Mouse (Mus musculus) liver, embryonic 13.5 days (tissue): ENCODE data around the gene Dyrk1a. TPM values are rescaled to one million over a fixed set of nuclear protein-coding genes. Genes with fewer than 3 reads are reported as not detected.
"Not testable (repeated sequence)": the region's sequence is repeated elsewhere in the genome, so short reads cannot be mapped to it uniquely, and the experiment has no call there.

Experiments
- ATAC-seq: fragments of 200-750 bp; cut with Nextera tagmentation; 2 replicates; pipeline ENCODE4 v1.8.0; 2017; ENCODE audit warnings: low read depth, mild to moderate bottlenecking, moderate number of reproducible peaks, moderate library complexity
- DNase-seq: peaks from one replicate; pipeline ENCODE4 v3.0.0; 2022
- H3K27ac ChIP-seq: fragments of 300-500 bp; sonication (generic); 2 replicates; pipeline ENCODE4 v1.5.1; 2015; ENCODE audit warnings: moderate library complexity, mild to moderate bottlenecking, inconsistent platforms
- H3K27me3 ChIP-seq: fragments of 300-500 bp; sonication (generic); 2 replicates; pipeline ENCODE4 v1.6.1; 2015; ENCODE audit warnings: mild to moderate bottlenecking, inconsistent platforms
- H3K36me3 ChIP-seq: fragments of 300-500 bp; sonication (generic); 2 replicates; pipeline ENCODE4 v1.6.1; 2015; ENCODE audit warnings: mild to moderate bottlenecking, inconsistent platforms
- H3K4me1 ChIP-seq: fragments of 300-500 bp; sonication (generic); replicated peaks from 2 replicates; pipeline ENCODE4 v1.6.1; 2015; ENCODE audit warnings: inconsistent platforms
- H3K4me2 ChIP-seq: fragments of 300-500 bp; sonication (generic); 2 replicates; pipeline ENCODE4 v1.6.1; 2015; ENCODE audit warnings: inconsistent platforms, mild to moderate bottlenecking, moderate library complexity
- H3K4me3 ChIP-seq: fragments of 300-500 bp; sonication (generic); replicated peaks from 2 replicates; pipeline ENCODE4 v1.5.1; 2015; ENCODE audit warnings: mild to moderate bottlenecking, inconsistent platforms
- H3K9ac ChIP-seq: fragments of 300-500 bp; sonication (generic); 2 replicates; pipeline ENCODE4 v1.6.1; 2015; ENCODE audit warnings: mild to moderate bottlenecking, inconsistent platforms
- H3K9me3 ChIP-seq: fragments of 300-500 bp; sonication (generic); replicated peaks from 2 replicates; pipeline ENCODE4 v1.6.1; 2016; ENCODE audit warnings: inconsistent platforms
- WGBS: fragments of 180-500 bp; shearing (Covaris S2); methylation state at CpG from one replicate; pipeline ENCODE4 v1.1.7; 2015; ENCODE audit not compliant: insufficient replicate concordance; 5-methylcytosine and 5-hydroxymethylcytosine counted together
- polyA plus RNA-seq: library from polyadenylated mRNA; unstranded; fragments of >200 nt; fragmentation: Nextera tagmentation; extraction: Ambion mirVana; gene quantifications from 2 replicates; pipeline ENCODE4 v1.2.1, GENCODE M21; 2015

The Dyrk1a gene
- polyA plus RNA-seq, 1 experiment from 2014 or later, result 5.3 TPM

- ATAC-seq (no peak), DNase-seq (no peak)
- Histone ChIP-seq H3K9ac (no peak overlapping the region), H3K4me1 (peaks cover 11% of the 10 kb centered on the region; the same call in 1 of the 2 replicates), H3K4me2 (no peak overlapping the region), H3K27me3 (no peaks in the 10 kb centered on the region), H3K4me3 (no peak overlapping the region), H3K27ac (no peak overlapping the region), H3K9me3 (no peaks in the 10 kb centered on the region), H3K36me3 (peaks cover 81% of the 10 kb centered on the region)
- 79% methylated on average over 4 of the region's 4 CpGs for WGBS
Measured at GRCm38 (mm10) chr16:94683960-94684359, 114.2 kb downstream of the Dyrk1a start.

- Histone ChIP-seq H3K27ac (no peak overlapping the region), H3K9ac (no peak overlapping the region), H3K4me1 (peaks cover 26% of the 10 kb centered on the region), H3K9me3 (no peaks in the 10 kb centered on the region), H3K27me3 (no peaks in the 10 kb centered on the region), H3K4me3 (no peak overlapping the region), H3K4me2 (no peak overlapping the region), H3K36me3 (peaks cover 64% of the 10 kb centered on the region)
- 78% methylated on average over 4 of the region's 4 CpGs for WGBS
- ATAC-seq (no peak), DNase-seq (no peak)
Measured at GRCm38 (mm10) chr16:94693687-94694305, 124.0 kb downstream of the Dyrk1a start.

- H3K9ac ChIP-seq, result no peak overlapping the region
- H3K27ac ChIP-seq, result no peak overlapping the region
- H3K27me3 ChIP-seq, result no peaks in the 10 kb centered on the region
- H3K36me3 ChIP-seq, result peaks cover 32% of the 10 kb centered on the region
- 29% methylated on average over 5 of the region's 5 CpGs for WGBS
- no peak overlapping the region for H3K4me3 ChIP-seq
- H3K9me3 ChIP-seq, result no peaks in the 10 kb centered on the region
- ATAC-seq, result peak; percentile 82
- peaks cover 26% of the 10 kb centered on the region for H3K4me1 ChIP-seq
- H3K4me2 ChIP-seq, result peak overlapping the region; percentile 10; the same call in 1 of the 2 replicates
- DNase-seq, result peak; percentile 30
Measured at GRCm38 (mm10) chr16:94697553-94697952, 127.7 kb downstream of the Dyrk1a start.

- 22% methylated on average over 1 of the region's 1 CpGs for WGBS
- ATAC-seq, H3K27ac ChIP-seq: not testable (repeated sequence)
Measured at GRCm38 (mm10) chr16:94698234-94698633, 128.4 kb downstream of the Dyrk1a start.

GRCm38 (mm10) chr16:94701141-94701540, 131.3 kb downstream of the Dyrk1a start:
- Histone ChIP-seq H3K27ac (no peak overlapping the region), H3K9ac (no peak overlapping the region), H3K4me3 (no peak overlapping the region), H3K4me2 (no peak overlapping the region), H3K36me3 (no peaks in the 10 kb centered on the region), H3K4me1 (peaks cover 24% of the 10 kb centered on the region), H3K27me3 (no peaks in the 10 kb centered on the region), H3K9me3 (no peaks in the 10 kb centered on the region)
- ATAC-seq, result no peak
- 72% methylated on average over 4 of the region's 4 CpGs for WGBS
- DNase-seq, result no peak

More at GRCm38 (mm10) chr16:94698234-94698633, 128.4 kb downstream of the Dyrk1a start:
- not testable (repeated sequence) for H3K4me3 ChIP-seq, H3K9ac ChIP-seq, DNase-seq, H3K9me3 ChIP-seq, H3K27me3 ChIP-seq, H3K4me2 ChIP-seq
- Histone ChIP-seq H3K4me1 (peaks cover 26% of the 10 kb centered on the region), H3K36me3 (peaks cover 25% of the 10 kb centered on the region)

- Histone ChIP-seq H3K27me3 (peaks cover 2% of the 10 kb centered on the region; the same call in 1 of the 2 replicates), H3K9ac (no peak overlapping the region), H3K4me3 (no peak overlapping the region), H3K27ac (no peak overlapping the region), H3K4me2 (no peak overlapping the region), H3K4me1 (peaks cover 15% of the 10 kb centered on the region), H3K36me3 (no peaks in the 10 kb centered on the region), H3K9me3 (no peaks in the 10 kb centered on the region)
- no peak for DNase-seq
- no peak for ATAC-seq
- 72% methylated on average over 4 of the region's 4 CpGs for WGBS
Measured at GRCm38 (mm10) chr16:94701971-94702370, 132.2 kb downstream of the Dyrk1a start.

- Histone ChIP-seq H3K27ac (no peak overlapping the region), H3K4me2 (peak overlapping the region; percentile 34), H3K4me3 (no peak overlapping the region; the same call in 1 of the 2 replicates), H3K9me3 (no peaks in the 10 kb centered on the region), H3K36me3 (no peaks in the 10 kb centered on the region), H3K9ac (no peak overlapping the region), H3K4me1 (0 out of 2 replicates have a peak, but pooled peaks cover 3% of the 10 kb centered on the region), H3K27me3 (no peaks in the 10 kb centered on the region)
- peak; percentile 76 for ATAC-seq
- DNase-seq, result peak; percentile 54
- 9% methylated on average over 25 of the region's 25 CpGs for WGBS
Measured at GRCm38 (mm10) chr16:94713480-94714094, 143.8 kb downstream of the Dyrk1a start.

- Histone ChIP-seq H3K36me3 (no peaks in the 10 kb centered on the region), H3K4me3 (no peak overlapping the region), H3K4me1 (0 out of 2 replicates have a peak, but pooled peaks cover 3% of the 10 kb centered on the region), H3K27ac (no peak overlapping the region), H3K27me3 (no peaks in the 10 kb centered on the region), H3K9me3 (no peaks in the 10 kb centered on the region), H3K9ac (no peak overlapping the region), H3K4me2 (no peak overlapping the region)
- ATAC-seq, result no peak
- no peak for DNase-seq
- WGBS, result 64% methylated on average over 14 of the region's 14 CpGs
Measured at GRCm38 (mm10) chr16:94714483-94714882, 144.7 kb downstream of the Dyrk1a start.

- Histone ChIP-seq H3K9ac (no peak overlapping the region), H3K4me1 (0 out of 2 replicates have a peak, but pooled peaks cover 3% of the 10 kb centered on the region), H3K9me3 (no peaks in the 10 kb centered on the region), H3K27me3 (0 out of 2 replicates have a peak, but pooled peaks cover 1% of the 10 kb centered on the region), H3K4me2 (no peak overlapping the region), H3K4me3 (no peak overlapping the region), H3K27ac (no peak overlapping the region), H3K36me3 (no peaks in the 10 kb centered on the region)
- DNase-seq (no peak), ATAC-seq (no peak)
- 70% methylated on average over 11 of the region's 11 CpGs for WGBS
Measured at GRCm38 (mm10) chr16:94717051-94717450, 147.2 kb downstream of the Dyrk1a start.

- ATAC-seq, result no peak
Measured at GRCm38 (mm10) chr16:94718919-94719318, 149.1 kb downstream of the Dyrk1a start.

GRCm38 (mm10) chr16:94719488-94719887, 149.7 kb downstream of the Dyrk1a start:
- Histone ChIP-seq H3K27me3 (peaks cover 19% of the 10 kb centered on the region; the same call in 1 of the 2 replicates), H3K4me1 (peaks cover 5% of the 10 kb centered on the region), H3K4me3 (no peak overlapping the region), H3K9me3 (no peaks in the 10 kb centered on the region), H3K36me3 (no peaks in the 10 kb centered on the region), H3K9ac (no peak overlapping the region), H3K4me2 (no peak overlapping the region), H3K27ac (no peak overlapping the region)
- DNase-seq, result no peak
- no peak for ATAC-seq
- WGBS, result 59% methylated on average over 4 of the region's 4 CpGs

More at GRCm38 (mm10) chr16:94718919-94719318, 149.1 kb downstream of the Dyrk1a start:
- WGBS, result 49% methylated on average over 4 of the region's 4 CpGs
- H3K36me3 ChIP-seq, result no peaks in the 10 kb centered on the region
- peaks cover 14% of the 10 kb centered on the region; the same call in 1 of the 2 replicates for H3K27me3 ChIP-seq
- H3K4me2 ChIP-seq, result no peak overlapping the region
- DNase-seq, result no peak
- no peak overlapping the region for H3K27ac ChIP-seq
- no peaks in the 10 kb centered on the region for H3K4me1 ChIP-seq
- no peak overlapping the region for H3K9ac ChIP-seq
- H3K4me3 ChIP-seq, result no peak overlapping the region
- H3K9me3 ChIP-seq, result no peaks in the 10 kb centered on the region
